Mouse (Mus musculus) left cerebral cortex, postnatal 4 days (tissue): ENCODE data around the gene Sall1. TPM values are rescaled to one million over a fixed set of nuclear protein-coding genes. Genes with fewer than 3 reads are reported as not detected.

Experiments used
- DNase-seq: peaks from one replicate; pipeline ENCODE4 v3.0.0-alpha.2; 2022
- intact Hi-C: fragments of 180-260 bp; cut with DNase I; formaldehyde crosslinking; loops from one replicate; pipeline ENCODE4 v1.15.1; 2025
- total RNA-seq, 2 experiments: library from RNA; stranded (reverse); gene quantifications; 2 replicates each; pipeline ENCODE4 v1.2.3; 2021

The Sall1 gene
- total RNA-seq, 2 experiments from 2014 or later, result 13.4 to 15.0 TPM

DNA sequence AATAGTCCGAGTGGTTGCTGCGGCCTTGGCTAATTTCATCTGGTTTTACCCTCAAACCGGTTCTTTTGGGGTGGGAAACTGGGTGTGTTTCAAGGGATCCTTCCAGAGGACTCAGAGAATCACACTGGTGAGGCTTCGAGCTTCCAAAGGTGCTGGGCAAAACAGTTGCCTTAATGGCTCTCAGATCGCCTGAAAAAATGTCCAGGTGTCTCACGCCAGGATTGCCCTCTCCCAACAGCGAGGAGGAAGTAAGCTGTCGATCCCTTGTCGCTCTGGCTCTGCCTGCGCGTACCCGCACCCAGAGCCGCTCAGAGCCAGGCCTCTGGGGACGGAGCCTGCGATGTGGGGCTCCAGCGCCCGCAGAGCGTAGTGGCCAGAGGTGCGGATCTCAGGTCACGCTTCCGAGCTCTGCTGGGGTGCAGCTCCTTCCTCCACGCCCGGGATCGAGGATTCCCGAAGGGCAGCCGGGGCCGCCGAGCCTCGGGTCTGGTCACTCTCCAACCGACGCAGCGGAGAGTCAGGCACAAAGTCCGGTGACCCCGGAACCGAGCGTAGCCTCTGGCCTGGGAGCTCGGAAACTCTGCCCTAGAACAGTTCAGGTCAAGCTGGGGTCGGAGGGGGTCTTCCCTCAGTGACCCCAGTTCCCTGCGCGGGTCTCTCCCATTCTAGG, 3.1 kb downstream of the Sall1 start:
- no peak for DNase-seq
- intact Hi-C loops, result loop anchor here (5.0 to 10.0 kb wide), 2 partner anchors 274 to 741 kb away; no protein-coding TSS in a partner anchor

GRCm38 (mm10) chr8:89039890-89040289, 4.1 kb downstream of the Sall1 start:
- intact Hi-C loops, result loop anchor here (5.0 to 10.0 kb wide), 2 partner anchors 275 to 742 kb away; no protein-coding TSS in a partner anchor
- no peak for DNase-seq

- DNase-seq, result no peak
- intact Hi-C loops, result no loop called here
These were observed 5.0 kb downstream of the Sall1 start for GRCm38 (mm10) chr8:89038920-89039319.

- DNase-seq, result no peak
- intact Hi-C loops, result loop anchor here (2.0 kb wide), 1 partner anchor 531 kb away; no protein-coding TSS in a partner anchor
These were observed 6.3 kb downstream of the Sall1 start for GRCm38 (mm10) chr8:89037536-89038236.

GRCm38 (mm10) chr8:89032412-89032811, 11.6 kb downstream of the Sall1 start:
- intact Hi-C loops, result no loop called here
- no peak for DNase-seq

DNA sequence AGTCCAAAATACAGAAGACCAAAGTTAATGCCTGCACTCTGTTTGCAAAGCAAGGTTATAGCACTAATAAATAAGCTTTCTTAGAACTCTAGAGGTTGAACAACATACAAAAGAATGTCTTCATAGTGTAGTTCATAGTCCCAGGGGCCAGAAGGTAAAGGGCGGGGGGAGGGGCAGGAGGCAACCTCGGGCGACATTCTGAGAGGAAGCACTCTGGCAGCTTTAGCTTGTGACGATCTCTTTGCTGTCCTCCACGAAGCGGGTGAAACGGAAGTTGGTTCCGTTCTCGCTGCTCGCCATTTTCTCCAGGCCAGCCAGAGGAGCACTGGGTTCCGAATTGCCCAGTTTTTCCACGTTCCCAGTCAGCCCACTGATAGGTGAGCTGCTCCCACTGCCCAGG, 15.8 kb downstream of the Sall1 start:
- intact Hi-C loops, result no loop called here

GRCm38 (mm10) chr8:89026139-89026520, 17.8 kb downstream of the Sall1 start:
- intact Hi-C loops, result no loop called here

More for the DNA sequence above, 15.8 kb downstream of the Sall1 start:
- no peak for DNase-seq

DNA sequence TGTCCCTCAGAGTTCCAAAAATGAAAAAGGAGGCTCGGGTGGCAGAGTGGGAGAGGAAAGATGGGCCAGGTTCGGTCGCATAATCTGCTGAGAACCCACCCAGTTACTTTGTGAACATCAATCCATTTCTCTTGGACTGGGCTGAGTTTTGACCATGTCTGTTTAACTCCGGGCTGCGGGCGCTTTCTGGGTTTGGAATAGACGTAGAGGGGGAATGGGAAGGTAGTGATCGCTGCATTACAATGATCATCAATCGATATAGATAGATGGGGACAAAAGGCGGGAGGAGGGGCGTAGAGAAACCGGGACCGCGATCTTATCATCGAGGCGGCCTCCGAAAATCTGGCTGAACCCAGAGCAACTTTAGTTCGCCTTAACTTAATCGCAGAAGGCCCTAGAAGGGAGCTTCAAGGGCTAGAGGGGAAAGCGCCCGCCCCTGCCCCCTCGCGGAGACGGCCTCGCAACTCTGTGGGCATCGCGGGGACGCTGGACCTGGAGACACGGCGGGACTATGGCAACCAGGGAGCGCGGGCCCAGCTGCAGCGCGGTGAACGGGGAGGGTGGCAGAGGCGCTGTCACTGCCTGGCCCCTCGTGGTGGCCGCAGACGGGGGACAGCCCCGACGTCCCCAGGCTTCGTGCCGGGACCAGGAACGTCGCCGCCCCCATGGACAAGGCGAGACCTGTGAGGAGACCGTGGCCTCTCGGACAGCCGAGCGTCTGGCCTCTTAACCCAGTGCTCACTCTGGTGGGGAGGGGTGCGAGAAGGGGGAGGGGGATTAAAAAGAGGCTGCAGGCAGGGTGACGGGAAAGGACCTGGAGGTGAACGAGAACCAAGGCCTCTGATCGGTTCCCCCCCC, 18.5 kb downstream of the Sall1 start:
- intact Hi-C loops, result no loop called here
- DNase-seq, result peak; percentile 54

More at GRCm38 (mm10) chr8:89026139-89026520, 17.8 kb downstream of the Sall1 start:
- DNase-seq, result no peak

DNA sequence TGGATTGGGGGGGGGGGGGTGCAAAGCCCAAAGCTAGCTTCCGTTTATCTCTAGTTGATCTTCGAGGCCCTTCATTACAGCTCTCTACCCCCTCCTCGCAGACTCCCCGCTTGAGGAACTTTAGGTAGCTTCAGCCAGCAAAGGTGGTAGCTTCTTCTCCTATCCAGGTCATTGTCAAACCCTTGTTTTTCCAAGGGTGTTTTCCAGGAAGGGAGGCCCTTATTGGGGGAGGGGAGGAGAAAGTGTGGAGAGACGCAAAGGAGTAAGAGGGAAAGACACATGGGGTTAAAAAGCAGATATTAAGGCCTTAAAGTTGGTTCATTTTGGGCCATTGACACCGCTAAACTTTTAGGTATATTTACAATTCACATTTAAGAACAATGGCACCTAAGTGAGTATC, 19.2 kb downstream of the Sall1 start:
- no peak for DNase-seq
- intact Hi-C loops, result no loop called here

DNA sequence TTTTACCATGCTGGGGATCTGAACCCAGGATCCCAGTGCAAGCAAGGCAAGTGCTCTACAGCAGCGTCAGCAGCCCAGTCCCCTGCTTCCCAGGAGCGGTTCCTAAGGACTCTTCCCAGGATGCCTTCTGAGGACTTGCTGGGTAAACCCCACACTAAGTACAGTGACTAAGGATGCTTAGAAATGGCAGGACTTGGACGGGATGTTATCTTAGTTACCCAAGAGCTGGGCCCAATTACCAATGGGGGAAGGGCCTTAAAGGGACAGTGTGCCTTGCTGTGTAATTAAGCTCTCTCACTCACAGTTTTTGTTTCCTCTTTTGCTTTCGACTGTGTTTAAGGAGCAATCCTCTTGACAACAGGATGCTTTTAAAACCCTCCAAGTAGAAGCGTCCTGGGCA, 22.8 kb downstream of the Sall1 start:
- intact Hi-C loops, result no loop called here
- no peak for DNase-seq

DNA sequence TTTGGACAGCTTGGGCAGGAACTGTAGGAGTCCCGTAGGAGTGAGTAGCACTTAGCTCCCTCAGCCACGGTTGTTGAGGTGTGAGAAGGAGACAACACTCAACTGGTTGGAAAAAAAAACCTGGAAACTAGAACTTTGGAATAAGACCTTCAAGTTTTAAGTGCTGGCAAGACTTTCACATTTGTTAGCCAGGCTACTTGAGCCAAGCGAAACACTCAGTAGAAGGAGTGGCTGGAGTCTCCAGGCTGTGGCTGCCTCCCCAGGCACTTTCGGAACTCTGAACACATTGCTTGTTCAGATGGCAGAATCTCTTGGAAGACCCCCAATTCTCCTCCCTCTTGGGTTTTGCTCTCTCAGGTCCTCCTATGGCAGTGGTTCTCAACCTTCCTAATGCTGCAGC, 26.1 kb downstream of the Sall1 start:
- intact Hi-C loops, result no loop called here
- no peak for DNase-seq

GRCm38 (mm10) chr8:89016465-89017070, 27.4 kb downstream of the Sall1 start:
- intact Hi-C loops, result no loop called here
- no peak for DNase-seq

- intact Hi-C loops, result no loop called here
- no peak for DNase-seq
These were observed 28.4 kb downstream of the Sall1 start for GRCm38 (mm10) chr8:89015539-89015938.

- intact Hi-C loops, result no loop called here
- DNase-seq, result no peak
These were observed 31.0 kb downstream of the Sall1 start for GRCm38 (mm10) chr8:89012853-89013534.

DNA sequence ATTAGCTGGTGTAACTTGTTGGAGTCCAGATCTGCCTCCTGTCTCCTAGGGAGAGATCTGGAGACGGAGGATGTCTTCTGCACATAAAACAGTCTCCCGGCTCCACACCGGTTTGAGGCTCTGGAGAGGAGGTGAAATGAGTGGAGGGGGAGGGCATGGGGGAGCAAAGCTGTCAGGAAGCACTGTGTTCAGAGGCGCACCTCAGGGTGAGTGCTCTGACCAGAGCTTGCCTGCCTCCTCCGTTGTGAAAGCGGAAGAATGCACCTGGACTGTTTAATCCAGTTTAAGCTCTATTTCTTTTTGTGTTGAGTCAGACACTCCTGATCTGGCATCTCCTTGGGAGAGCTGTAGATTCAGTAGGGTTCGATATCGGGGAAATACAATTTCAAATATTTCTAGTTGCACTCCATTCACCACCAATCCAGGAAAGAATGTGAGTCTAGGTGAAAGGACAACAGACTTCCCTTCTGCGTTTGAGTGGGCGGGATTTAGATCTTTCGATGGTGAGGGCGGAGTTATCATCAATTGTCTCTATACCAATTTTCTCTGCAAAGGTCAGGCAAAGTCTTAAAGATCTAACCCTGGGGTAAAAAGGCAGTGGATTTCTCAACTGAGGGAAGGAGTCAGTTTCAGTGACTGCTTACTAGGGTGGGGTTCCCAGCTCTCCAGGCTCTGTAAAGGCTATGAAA, 31.8 kb downstream of the Sall1 start:
- no peak for DNase-seq
- intact Hi-C loops, result no loop called here

GRCm38 (mm10) chr8:89008784-89009183, 35.2 kb downstream of the Sall1 start:
- intact Hi-C loops, result no loop called here
- no peak for DNase-seq

GRCm38 (mm10) chr8:89007114-89007513, 36.8 kb downstream of the Sall1 start:
- intact Hi-C loops, result no loop called here
- no peak for DNase-seq

DNA sequence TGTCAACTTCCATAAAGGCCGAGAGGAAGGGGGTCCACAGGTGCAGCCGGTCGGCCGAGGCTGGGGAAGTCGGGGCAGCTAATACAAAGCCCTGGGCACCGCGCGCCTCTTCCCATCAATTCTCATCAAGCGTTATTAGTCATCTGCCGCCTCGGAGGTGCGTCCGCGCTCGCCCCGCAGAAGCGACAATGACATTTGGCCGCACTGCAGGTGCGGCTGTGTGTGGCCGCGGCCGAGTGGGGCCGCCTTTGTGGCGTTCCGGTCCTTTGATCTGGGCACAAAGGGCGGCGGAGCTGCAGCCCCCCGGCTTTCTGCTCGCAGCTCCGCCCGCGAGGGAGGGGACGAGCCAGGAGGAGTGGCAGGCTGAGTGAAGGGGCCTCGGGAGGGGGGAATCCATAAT, 37.5 kb downstream of the Sall1 start:
- no peak for DNase-seq
- intact Hi-C loops, result no loop called here

DNA sequence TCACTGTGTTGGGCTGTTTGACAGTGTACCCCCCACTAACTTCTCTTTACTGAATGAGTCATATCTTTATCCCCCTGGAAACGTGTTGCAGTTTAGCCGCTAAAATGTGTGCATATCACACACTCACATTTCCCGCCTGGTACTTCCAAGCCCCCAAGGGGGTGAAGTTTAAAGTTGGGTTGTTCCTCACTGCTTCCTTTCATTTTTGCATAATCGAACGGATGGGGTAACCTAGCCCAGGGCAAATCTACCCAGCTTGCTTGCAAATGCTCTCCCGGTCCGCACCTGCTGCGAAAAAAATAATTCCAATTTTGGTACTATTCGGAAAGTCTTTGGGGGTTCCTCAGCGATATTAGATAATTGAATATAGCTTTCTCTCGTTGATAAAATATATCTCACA, 38.2 kb downstream of the Sall1 start:
- no peak for DNase-seq
- intact Hi-C loops, result no loop called here

GRCm38 (mm10) chr8:89004041-89004440, 39.9 kb downstream of the Sall1 start:
- intact Hi-C loops, result no loop called here
- no peak for DNase-seq
